In the genomic region with DNA sequence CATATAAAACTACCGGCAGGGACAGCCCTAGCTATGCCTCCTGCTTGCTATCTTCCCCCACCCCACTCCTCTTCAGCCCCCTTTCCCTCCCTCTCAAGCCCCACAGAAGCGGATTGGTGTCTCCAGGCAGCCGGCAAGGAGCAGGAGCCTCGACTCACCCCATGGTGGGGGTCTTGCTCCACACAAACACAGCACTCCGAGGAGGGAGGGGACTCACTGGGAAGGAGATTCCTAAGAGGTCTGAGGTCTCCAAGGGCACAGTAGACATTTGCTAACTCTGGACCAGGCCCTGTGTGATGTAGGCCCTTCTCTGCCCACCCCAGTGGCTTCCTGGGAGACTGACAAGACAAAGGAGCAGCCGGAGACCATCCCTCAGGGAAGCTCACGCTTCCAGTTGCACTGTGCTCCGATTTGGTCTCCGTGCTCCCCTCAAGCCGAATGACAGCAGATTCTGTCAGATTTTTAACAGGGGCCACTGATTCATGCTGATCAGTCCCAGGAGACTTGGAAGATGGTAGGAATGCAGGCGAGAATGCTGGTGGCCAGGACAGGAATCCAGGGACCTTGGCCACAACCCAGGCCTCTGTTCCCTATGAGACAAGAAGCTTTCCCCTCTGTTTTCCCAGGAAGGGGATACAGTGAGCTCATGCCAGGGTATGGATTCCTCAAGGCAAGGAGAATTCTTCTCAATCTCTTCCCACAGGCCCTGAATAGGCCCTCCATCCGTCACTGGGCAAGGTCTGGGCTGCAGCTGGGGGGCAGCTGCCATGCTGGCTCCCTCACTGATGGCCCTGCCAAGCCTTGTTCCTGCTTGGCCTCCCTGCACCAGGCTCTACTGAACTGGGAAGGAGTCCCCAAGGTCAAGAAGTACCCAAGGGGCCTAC, we compare ENCODE assay signal across 10 mouse cellular contexts. TPM values are rescaled to one million over a fixed set of nuclear protein-coding genes. Genes with fewer than 3 reads are reported as not detected.
A peak's percentile ranks its signal among the peaks of the same experiment; 100 is the strongest.
DNase-seq lines count a peak whose midpoint lies in the region; ATAC-seq lines count a peak whose summit lies in the region.
"Had no signal": no experiment of that assay in that cellular context is flagged by ENCODE, and none has a peak within 500 bp of the region (broad histone marks: within the 10 kb centered on the region; RNA-seq: fewer than 3 reads in every experiment).

No protein-coding gene starts in this region.

- H3K4me2 ChIP-seq in heart, embryonic 14.5 days (ENCODE audit: low read length), result no peak overlapping the region
- no peak overlapping the region for H3K4me2 ChIP-seq in lung, embryonic 15.5 days
- H3K4me2 ChIP-seq in stomach, embryonic 15.5 days, result no peak overlapping the region

- 57% methylated on average over 12 of the region's 12 CpGs for WGBS in heart, embryonic 14.5 days
- 55% methylated on average over 9 of the region's 12 CpGs for WGBS in lung, embryonic 15.5 days
- 52% methylated on average over 11 of the region's 12 CpGs for WGBS in stomach, embryonic 15.5 days

- H3K36me3 ChIP-seq in heart, embryonic 14.5 days (ENCODE audit: control insufficient read depth, insufficient read depth, low read length), result no peaks in the 10 kb centered on the region
- no peaks in the 10 kb centered on the region for H3K36me3 ChIP-seq in lung, embryonic 15.5 days
- H3K36me3 ChIP-seq in stomach, embryonic 15.5 days, result no peaks in the 10 kb centered on the region

- peak overlapping the region; percentile 21; the same call in 1 of the 2 replicates for H3K9ac ChIP-seq in heart, embryonic 14.5 days (ENCODE audit: low read length)
- no peak overlapping the region for H3K9ac ChIP-seq in lung, embryonic 15.5 days
- H3K9ac ChIP-seq in stomach, embryonic 15.5 days, result no peak overlapping the region

- peaks cover 11% of the 10 kb centered on the region for H3K27me3 ChIP-seq in heart, embryonic 14.5 days (ENCODE audit: control insufficient read depth, insufficient read depth, low read length)
- peaks cover 3% of the 10 kb centered on the region; the same call in 1 of the 2 replicates for H3K27me3 ChIP-seq in lung, embryonic 15.5 days
- H3K27me3 ChIP-seq in stomach, embryonic 15.5 days (replicated peaks), result no peaks in the 10 kb centered on the region

- peak; percentile 68 for DNase-seq in adrenal gland, postnatal 10 days
- no peak for DNase-seq in adrenal gland, postnatal 36 days
- DNase-seq in heart, postnatal 10 days, result no peak
- DNase-seq in lung, postnatal 25 days (ENCODE audit: low spot score), result no peak
- DNase-seq in layer of hippocampus, postnatal 14 days (ENCODE audit: low spot score in 2 of 2), result no peak
- DNase-seq: adrenal gland, postnatal 25 days had no signal

- intact Hi-C loops in heart, postnatal 10 days (cut with DNase I), result no loop called here

- no peaks in the 10 kb centered on the region for H3K9me3 ChIP-seq in heart, embryonic 14.5 days (ENCODE audit: control insufficient read depth, low read length)
- H3K9me3 ChIP-seq in lung, embryonic 15.5 days, result no peaks in the 10 kb centered on the region
- no peaks in the 10 kb centered on the region for H3K9me3 ChIP-seq in stomach, embryonic 15.5 days

- H3K4me1 ChIP-seq in heart, embryonic 14.5 days (ENCODE audit: control insufficient read depth in 2 of 2, insufficient read depth in 2 of 2, low read length in 2 of 2), result peaks cover 36 to 41% of the 10 kb centered on the region in 2 experiments
- H3K4me1 ChIP-seq in lung, embryonic 15.5 days, result peaks cover 54% of the 10 kb centered on the region
- H3K4me1 ChIP-seq in stomach, embryonic 15.5 days, result peaks cover 48% of the 10 kb centered on the region

- no peak for ATAC-seq in heart, embryonic 14.5 days (ENCODE audit: insufficient number of reproducible peaks, insufficient read depth, low FRiP score, low read depth)
- ATAC-seq in lung, embryonic 15.5 days (ENCODE audit: borderline replicate concordance, extremely low read depth, low FRiP score, low TSS enrichment), result no peak
- ATAC-seq in stomach, embryonic 15.5 days (ENCODE audit: insufficient read depth, low FRiP score, low read depth), result no peak

- H3K27ac ChIP-seq in heart, embryonic 14.5 days (replicated peaks in 1 of 2; ENCODE audit: control insufficient read depth in 1 of 2, insufficient read depth in 1 of 2, low read depth in 2 of 2, low read length in 2 of 2), result no peak overlapping the region
- H3K27ac ChIP-seq in lung, embryonic 15.5 days, result peak overlapping the region; percentile 37
- peak overlapping the region; percentile 32 for H3K27ac ChIP-seq in stomach, embryonic 15.5 days

- no peak overlapping the region for H3K4me3 ChIP-seq in heart, embryonic 14.5 days (ENCODE audit: control insufficient read depth in 1 of 2, insufficient read depth in 1 of 2, low read depth in 1 of 2, low read length in 2 of 2)
- H3K4me3 ChIP-seq in lung, embryonic 15.5 days, result no peak overlapping the region
- no peak overlapping the region for H3K4me3 ChIP-seq in stomach, embryonic 15.5 days (replicated peaks)

RNA-seq across cellular contexts. Expression of a gene that starts 55.2 kb away (rescaled TPM):
- total RNA-seq in adrenal gland, postnatal 10 days (2021), result 100 to 1,000 TPM; 470 to 498 TPM
- total RNA-seq in adrenal gland, postnatal 36 days (2021), result 100 to 1,000 TPM; 490 to 535 TPM
- polyA plus RNA-seq in heart, embryonic 14.5 days (2014; fragmentation: Nextera tagmentation; extraction: Ambion mirVana), result 64.2 and 84.4 TPM in 2 replicates
- total RNA-seq in heart, postnatal 10 days (2021), result 10 to 100 TPM; 17.2 to 17.7 TPM
- polyA plus RNA-seq in lung, embryonic 15.5 days (2015; fragmentation: Nextera tagmentation; extraction: Ambion mirVana), result 525 and 559 TPM in 2 replicates
- 487 and 492 TPM in 2 replicates for polyA plus RNA-seq in stomach, embryonic 15.5 days (2015; fragmentation: Nextera tagmentation; extraction: Ambion mirVana)
- total RNA-seq in layer of hippocampus, postnatal 14 days (2021), result 1 to 10 TPM; 1.9 to 2.3 TPM
- total RNA-seq: common myeloid progenitor, adult 5-6 weeks had no signal

Comparison
In these comparisons a context has a peak if more than half of its experiments do, and no peak if none do; other contexts are left out.
1. H3K27ac ChIP-seq: peak in lung, embryonic 15.5 days (single experiment) and stomach, embryonic 15.5 days (single experiment); none in heart, embryonic 14.5 days (0 of 2).
2. RNA of a gene that starts 55.2 kb away (total RNA-seq): 490 to 535 TPM in adrenal gland, postnatal 36 days and 470 to 498 TPM in adrenal gland, postnatal 10 days; 17.2 to 17.7 TPM in heart, postnatal 10 days and 1.9 to 2.3 TPM in layer of hippocampus, postnatal 14 days; every median in the first group is over 10 times any median in the second.